Mouse (Mus musculus) kidney, adult 2 months (tissue): ENCODE results near the gene Gpr85.

Experiments
- CTCF ChIP-seq: fragments of 200-500 bp; conservative IDR thresholded peaks from 2 replicates; pipeline ENCODE4 v1.5.1; 2011; ENCODE audit warnings: low read depth, mild to moderate bottlenecking, control low read depth, low read length, moderate library complexity, mixed read lengths; ENCODE audit not compliant: insufficient read depth, insufficient read length
- POLR2A ChIP-seq: fragments of 200-500 bp; IDR thresholded peaks from one replicate; pipeline ENCODE4 v1.6.1; 2011; ENCODE audit warnings: low read depth, low read length, control low read depth

DNA sequence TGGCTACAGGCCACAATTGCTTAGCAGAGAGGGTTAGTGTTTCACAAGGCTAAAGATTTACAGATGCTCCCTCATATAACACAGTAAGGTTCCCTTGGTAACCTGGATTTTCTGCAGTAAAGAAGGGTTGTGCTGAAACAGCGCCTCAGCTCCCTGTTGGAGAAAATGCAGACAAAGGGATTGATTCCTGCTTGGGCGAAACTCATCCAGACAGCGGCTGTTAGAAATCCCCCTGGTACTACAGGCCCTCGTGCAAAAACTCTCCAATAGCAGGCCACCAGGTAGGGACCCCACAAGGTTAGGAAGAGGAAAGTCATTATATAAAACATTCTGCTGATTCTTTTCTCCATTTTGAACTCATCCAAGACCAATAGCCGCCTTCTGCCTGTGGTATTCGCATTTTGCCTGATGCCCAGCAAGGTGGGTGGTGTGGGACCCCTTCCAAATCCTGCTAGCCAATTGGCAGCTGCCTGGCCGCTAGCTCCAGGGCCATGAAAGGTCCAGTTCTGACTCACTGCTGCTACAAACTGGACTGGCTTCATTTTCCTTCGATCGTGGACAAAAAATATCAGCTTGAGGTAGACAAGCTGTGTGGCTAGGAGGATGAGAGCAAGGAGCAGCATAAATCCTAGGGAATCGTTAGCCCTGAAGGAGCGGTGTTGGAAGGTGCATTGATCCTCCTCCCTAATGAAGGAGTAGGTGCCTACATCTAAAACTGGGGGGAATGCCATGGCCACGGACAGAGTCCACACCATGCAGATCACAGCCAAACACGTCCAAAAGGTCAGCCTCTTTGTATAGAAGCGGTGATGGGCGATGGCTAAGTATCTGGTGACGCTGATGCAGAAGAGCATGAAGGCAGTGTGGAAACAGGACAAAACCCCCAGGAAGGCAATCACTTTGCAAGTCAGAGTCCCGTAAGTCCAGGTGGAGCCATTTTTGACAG is 3.7 kb downstream of the Gpr85 start:
- TF ChIP-seq CTCF (no peak), POLR2A (no peak)
